Mouse (Mus musculus): ENCODE measurements around the gene BC107364.
A peak's percentile ranks its signal among the peaks of the same experiment; 100 is the strongest.
"Not testable (repeated sequence)": the region's sequence is repeated elsewhere in the genome, so short reads cannot be mapped to it uniquely, and the experiment has no call there.

The BC107364 gene

DNA sequence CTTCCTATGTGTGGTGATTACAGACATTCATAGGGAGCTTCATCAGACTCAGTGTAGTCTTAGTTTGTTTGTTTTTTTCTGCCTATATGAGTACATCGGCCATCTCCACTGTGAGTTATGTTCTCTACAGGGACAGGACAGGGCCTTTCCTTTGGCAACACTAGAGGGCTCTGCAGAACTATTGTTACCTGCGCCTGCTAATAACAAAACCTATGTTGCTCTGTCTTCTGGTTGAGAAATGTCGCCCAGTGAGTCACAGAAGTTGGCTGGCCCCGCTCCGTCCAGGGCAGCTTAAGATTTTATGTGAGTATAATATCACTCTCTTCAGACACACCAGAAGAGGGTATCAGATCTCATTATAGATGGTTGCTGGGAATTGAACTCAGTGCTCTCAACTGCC, 41.1 kb downstream of the BC107364 start:
- no peak for DNase-seq

DNA sequence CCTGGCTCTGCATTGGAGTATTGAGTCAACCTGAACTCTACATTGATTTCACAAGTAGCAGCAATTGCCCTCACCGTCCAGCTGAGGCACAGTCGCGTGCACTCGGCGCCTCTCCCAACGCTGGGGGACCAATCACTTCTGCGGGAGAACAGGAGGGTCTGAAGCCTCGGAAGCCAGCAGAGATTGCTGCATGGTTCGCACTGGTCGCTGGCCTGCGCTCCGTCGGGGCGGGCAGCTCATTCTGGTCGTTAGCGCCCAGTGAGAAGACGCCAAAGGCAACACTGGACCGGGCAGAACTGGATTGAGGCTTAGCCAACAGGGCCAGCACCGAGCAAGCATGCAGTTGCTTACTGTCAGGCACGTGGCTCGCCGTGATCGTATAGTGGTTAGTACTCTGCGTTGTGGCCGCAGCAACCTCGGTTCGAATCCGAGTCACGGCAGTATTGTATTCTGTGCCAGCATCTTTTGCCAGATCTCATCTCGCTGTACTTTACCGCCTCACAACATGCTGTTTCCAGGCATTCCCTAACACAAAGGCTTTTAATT, 42.3 kb downstream of the BC107364 start:
- DNase-seq, result no peak

DNA sequence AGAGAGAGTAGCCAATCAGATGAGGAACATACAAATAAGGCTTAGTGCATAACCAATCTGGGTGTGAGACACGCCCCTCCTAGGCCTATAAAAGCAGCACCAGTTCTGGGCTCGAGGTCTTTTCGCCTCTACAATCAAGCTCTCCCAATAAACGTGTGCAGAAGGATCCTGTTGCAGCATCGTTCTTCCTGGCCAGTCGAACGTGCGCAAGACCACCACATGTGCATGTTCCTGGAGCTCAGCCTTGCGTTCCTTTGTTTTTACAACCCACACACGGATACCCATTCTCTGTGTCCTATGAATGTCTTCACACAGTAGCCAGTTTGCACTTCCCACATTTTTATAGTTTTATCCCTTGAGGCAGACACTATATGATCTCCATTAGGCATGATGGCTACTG, 44.0 kb downstream of the BC107364 start:
- not testable (repeated sequence) for DNase-seq

DNA sequence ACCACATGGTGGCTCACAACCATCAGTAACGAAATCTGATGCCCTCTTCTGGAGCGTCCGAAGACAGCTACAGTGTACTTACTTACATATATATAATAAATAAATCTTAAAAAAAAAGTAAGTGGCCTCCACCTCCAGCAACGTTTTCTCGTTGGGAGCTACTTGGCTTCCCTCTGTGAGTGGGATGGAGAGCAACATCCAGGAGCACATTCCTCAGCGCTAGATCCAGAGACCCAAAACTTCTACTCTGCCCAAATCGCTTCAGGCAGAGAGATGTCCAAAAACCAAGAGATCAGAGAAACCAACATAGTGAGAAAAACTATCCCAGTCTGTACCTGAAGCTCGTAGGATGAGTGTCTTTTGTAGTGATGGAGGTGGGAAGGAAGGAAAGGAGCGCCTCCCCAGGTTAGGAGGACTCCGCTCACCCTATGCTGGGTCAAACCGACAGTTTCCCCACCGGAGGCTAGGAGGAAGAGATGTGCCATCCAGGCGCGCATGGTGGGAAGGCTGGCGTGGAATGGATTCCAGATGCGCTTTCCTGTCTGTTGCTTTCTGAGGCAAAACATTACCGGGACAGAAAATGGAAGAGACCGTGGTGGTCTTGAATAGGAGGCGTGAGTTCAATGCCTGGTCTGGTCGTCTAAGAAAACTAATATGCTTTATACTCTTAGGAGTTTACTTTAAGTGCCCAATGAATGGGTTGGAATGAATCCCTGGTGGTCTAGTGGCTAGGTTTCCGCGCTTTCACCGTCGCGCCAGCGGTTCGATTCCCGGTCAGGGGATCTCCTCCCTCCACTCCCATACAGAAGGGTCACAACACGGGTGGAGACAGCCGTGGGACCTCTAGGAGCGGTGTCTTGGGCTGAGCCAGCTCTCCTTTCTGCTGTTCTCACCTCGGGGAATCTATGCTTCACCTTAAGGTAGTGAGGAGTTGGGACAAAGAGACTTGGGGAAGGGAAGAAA, 46.3 kb downstream of the BC107364 start:
- DNase-seq, result no peak

DNA sequence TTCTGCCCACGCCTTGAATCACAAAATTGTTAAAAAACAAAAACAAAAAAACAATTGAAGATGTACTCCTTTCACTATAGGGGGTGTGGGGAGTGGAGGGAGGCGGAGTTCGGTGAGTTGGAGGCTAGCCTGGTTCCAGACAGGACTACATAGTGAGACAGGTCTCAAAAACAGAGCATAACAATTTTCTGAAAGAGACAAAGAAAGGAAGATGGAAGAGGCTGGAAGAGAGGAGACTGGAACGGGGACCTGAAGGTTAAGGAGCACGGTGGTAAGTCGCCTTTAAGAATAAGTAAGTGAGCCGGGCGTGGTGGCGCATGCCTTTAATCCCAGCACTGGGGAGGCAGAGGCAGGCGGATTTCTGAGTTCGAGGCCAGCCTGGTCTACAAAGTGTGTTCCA, 47.1 kb downstream of the BC107364 start:
- DNase-seq, result no peak

DNA sequence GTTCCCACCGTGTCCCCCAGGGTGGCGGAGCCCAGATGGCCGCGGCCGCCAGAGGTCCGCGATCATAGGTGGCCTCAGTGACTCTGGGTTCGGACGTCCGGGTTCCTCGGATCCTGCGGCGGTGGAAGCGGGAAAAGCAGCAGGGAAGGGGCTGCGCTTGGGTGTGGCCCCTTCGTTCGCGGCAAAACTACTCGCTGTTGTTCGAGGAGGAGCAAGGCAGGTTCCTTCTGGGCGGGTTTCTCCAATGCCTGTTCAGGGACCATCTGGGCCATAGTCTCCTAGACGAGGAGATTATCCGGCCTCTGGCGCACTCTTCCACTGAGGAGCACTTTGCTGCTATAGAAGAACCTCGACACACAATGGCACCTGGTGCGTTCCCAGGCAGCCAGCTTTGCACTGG, 47.7 kb downstream of the BC107364 start:
- no peak for DNase-seq

DNA sequence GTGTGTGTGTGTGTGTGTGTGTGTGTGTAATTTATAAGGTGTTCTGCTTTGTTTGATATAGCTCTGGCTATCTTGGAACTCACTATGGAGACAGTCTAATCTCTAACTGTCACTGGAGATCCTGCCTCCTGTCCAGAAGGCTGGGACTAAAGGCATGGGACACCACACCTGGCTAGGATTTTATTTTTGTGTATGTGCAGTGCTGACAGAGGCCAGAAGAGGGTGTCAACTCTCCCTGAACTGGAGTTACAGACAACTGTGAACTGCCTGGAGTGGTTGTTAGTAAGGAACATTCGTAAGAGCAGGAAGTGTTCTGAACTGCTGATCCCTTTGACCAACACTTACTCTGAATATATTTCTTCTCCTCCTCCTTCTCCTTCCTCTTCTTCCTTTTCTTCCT, 49.1 kb downstream of the BC107364 start:
- DNase-seq, result peak in 1 of 2 experiments; percentile 11

DNA sequence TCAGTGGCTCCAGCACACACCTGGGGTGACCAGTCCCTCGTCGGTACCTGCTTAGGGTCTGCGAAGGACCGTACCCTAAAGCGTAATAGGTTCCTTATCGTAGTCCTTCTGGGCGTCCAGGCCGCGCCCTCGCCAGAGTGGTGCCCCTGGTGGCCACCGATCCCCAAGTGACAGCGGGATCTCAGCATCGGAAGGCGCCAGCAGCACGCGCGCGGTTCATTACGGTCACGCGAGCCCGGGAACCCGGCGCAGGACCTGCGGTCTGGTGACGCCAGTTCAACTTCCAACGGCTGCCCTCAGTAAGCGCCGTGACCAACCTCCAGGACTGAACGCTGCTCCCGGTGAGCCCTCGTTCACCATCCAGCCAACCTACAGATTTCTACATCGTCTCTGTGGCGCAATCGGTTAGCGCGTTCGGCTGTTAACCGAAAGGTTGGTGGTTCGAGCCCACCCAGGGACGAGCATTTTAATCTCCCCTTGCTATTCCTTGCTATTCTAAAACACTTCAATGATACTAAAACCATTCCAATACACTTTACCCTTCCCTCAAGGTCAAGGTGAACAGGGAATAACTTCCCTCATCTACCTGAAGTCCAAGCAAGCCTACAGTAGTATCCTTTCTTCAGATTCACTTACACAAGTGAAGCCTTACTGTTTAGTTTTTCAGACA, 50.1 kb downstream of the BC107364 start:
- DNase-seq, result no peak

DNA sequence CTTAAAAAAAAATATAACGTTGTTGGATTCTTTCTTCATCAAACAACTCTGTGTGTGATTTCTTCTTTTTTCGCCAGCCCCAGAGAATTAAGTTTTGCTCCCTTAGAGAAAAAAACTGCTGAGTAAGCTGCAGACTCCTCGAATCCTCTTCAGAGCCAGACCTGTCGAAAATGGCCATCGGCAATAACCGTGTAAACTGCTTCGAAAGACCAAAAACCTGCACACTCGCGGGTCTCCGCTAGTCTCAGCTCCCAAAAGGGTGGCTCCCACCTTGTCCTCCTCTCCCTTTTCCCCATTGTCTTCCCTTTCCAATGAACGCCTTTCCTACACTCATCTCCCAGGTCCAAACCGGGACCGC, 50.7 kb downstream of the BC107364 start:
- DNase-seq, result no peak

DNA sequence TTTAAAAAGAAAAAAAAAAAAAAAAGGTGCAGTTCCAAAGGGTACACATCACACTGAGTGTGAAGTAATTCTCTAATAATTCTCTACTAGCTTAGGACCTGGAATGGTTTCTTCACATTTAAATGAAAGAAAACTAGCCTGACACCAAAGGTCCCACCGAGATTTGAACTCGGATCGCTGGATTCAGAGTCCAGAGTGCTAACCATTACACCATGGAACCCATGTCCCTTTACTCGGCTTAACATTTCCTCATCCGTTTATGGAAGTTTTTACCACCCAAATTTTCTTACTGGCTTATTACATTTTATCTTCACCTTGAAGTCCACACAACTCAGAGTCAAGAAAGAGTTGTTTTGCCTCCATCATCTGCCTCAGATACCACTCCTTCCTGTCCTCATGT, 53.2 kb downstream of the BC107364 start:
- DNase-seq, result no peak

DNA sequence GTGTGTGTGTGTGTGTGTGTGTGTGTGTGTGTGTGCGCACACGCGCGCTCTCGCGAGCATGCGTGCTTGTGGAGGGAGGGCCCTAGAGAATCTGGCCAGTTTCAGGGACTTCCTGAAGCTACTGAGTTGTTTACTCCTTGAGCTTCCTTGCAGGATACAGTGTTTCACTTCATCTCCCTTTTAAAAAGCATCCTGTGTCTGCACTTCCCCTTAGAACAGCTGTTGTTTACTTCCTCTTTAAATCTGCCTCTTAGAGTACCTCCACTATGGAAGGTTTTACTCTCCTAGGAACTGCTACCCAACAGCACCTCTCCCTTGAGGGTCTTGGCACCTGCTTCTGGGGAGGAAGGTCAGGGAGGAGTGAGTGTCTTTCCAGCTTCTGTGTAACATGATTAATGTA, 55.2 kb downstream of the BC107364 start:
- DNase-seq, result no peak

DNA sequence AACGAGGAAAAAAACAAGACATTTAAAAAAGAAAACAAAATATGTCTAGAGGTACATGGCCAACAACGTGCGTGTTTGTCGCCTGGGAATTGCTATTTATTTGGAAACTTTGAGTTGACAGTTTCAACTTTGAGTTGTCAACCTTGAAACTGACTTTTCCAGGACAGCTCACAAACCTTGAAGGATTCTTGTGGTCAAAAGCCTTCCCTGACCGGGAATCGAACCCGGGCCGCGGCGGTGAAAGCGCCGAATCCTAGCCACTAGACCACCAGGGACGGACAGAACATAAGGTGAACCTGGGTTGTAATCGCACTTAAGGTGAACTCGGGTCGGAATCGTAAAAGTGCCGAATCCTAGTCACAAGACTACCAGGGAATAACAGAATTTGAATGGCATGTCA, 64.9 kb downstream of the BC107364 start:
- DNase-seq, result not testable (repeated sequence)

Measured in kidney, adult 8-10 months (tissue).